8 mouse cellular contexts compared by ENCODE assay signal in genomic region chr7:19148875-19149541, GRCm38 (mm10). TPM values are rescaled to one million over a fixed set of nuclear protein-coding genes. Genes with fewer than 3 reads are reported as not detected.
DNase-seq lines count a peak whose midpoint lies in the region; ATAC-seq and TF ChIP-seq lines count a peak whose summit lies in the region.

Qpctl (minus strand) TSS chr7:19149291.

- peak within 1 kb of the TSS; percentile 88 for H3K4me3 ChIP-seq in bone marrow, adult 2 months (replicated peaks; ENCODE audit: control insufficient read depth, low read depth, low read length)
- peak within 1 kb of the TSS; percentile 66 for H3K4me3 ChIP-seq in embryonic facial prominence, embryonic 15.5 days (replicated peaks)
- peak within 1 kb of the TSS; percentile 64 for H3K4me3 ChIP-seq in limb, embryonic 14.5 days (replicated peaks; ENCODE audit: low read length)
- H3K4me3 ChIP-seq in midbrain, postnatal 0 days (ENCODE audit: low read depth, low read length) = peak within 1 kb of the TSS; percentile 58

- peak within 1 kb of the TSS; percentile 84 for H3K4me2 ChIP-seq in embryonic facial prominence, embryonic 15.5 days (replicated peaks)
- peak within 1 kb of the TSS; percentile 70 for H3K4me2 ChIP-seq in limb, embryonic 14.5 days (replicated peaks; ENCODE audit: low read depth, low read length, severe bottlenecking)
- H3K4me2 ChIP-seq in midbrain, postnatal 0 days (ENCODE audit: low read depth, low read length, poor library complexity, severe bottlenecking) = peak within 1 kb of the TSS; percentile 67

- TF ChIP-seq CTCF in bone marrow, adult 2 months (IDR thresholded peaks at IDR 0.05; ENCODE audit: control insufficient read depth, insufficient read depth, low read length) = no peak
- TF ChIP-seq CTCF in midbrain, postnatal 0 days (IDR thresholded peaks at IDR 0.05) = peak; percentile 6; the same call in 1 of the 2 replicates

- no peaks in the 10 kb centered on the region for H3K4me1 ChIP-seq in bone marrow, adult 2 months (ENCODE audit: control insufficient read depth, insufficient read depth, low read length)
- H3K4me1 ChIP-seq in embryonic facial prominence, embryonic 15.5 days = peaks cover 23% of the 10 kb centered on the region
- peaks cover 13% of the 10 kb centered on the region for H3K4me1 ChIP-seq in limb, embryonic 14.5 days (ENCODE audit: control insufficient read depth, insufficient read depth, low read length)
- H3K4me1 ChIP-seq in midbrain, postnatal 0 days (ENCODE audit: insufficient read depth, low read length) = peaks cover 10% of the 10 kb centered on the region; the same call in 1 of the 2 replicates

- H3K27me3 ChIP-seq in embryonic facial prominence, embryonic 15.5 days = no peaks in the 10 kb centered on the region
- H3K27me3 ChIP-seq in limb, embryonic 14.5 days (ENCODE audit: control insufficient read depth, insufficient read depth, low read length) = no peaks in the 10 kb centered on the region
- no peaks in the 10 kb centered on the region for H3K27me3 ChIP-seq in midbrain, postnatal 0 days (ENCODE audit: insufficient read depth, low read length)

- peak within 1 kb of the TSS; percentile 81 for H3K27ac ChIP-seq in bone marrow, adult 2 months (ENCODE audit: control insufficient read depth, insufficient read depth, low read depth, low read length, poor library complexity)
- H3K27ac ChIP-seq in embryonic facial prominence, embryonic 15.5 days (replicated peaks) = peak within 1 kb of the TSS; percentile 84
- peak within 1 kb of the TSS; percentile 10; the same call in 1 of the 2 replicates for H3K27ac ChIP-seq in limb, embryonic 14.5 days (replicated peaks; ENCODE audit: low read depth, low read length)
- H3K27ac ChIP-seq in midbrain, postnatal 0 days (ENCODE audit: low read depth, low read length) = peak within 1 kb of the TSS; percentile 82

- peak; percentile 98 for ATAC-seq in embryonic facial prominence, embryonic 15.5 days (ENCODE audit: insufficient number of reproducible peaks, low FRiP score, low TSS enrichment, low read depth)
- peak; percentile 99 for ATAC-seq in limb, embryonic 14.5 days (ENCODE audit: low FRiP score, low read depth)
- peak; percentile 96 for ATAC-seq in midbrain, postnatal 0 days (ENCODE audit: low FRiP score)

- H3K9me3 ChIP-seq in embryonic facial prominence, embryonic 15.5 days (replicated peaks) = no peaks in the 10 kb centered on the region
- H3K9me3 ChIP-seq in limb, embryonic 14.5 days (ENCODE audit: control insufficient read depth, low read length) = no peaks in the 10 kb centered on the region
- no peaks in the 10 kb centered on the region for H3K9me3 ChIP-seq in midbrain, postnatal 0 days (ENCODE audit: low read length)

- peak; percentile 100 for DNase-seq in 416B (ENCODE audit: low read depth)
- peak; percentile 99 for DNase-seq in heart, adult 8-10 months (ENCODE audit: low spot score)
- peak; percentile 99 for DNase-seq in kidney, adult 9 months
- DNase-seq in limb, embryonic 14.5 days (ENCODE audit: low spot score) = peak; percentile 99
- peak; percentile 100 for DNase-seq in midbrain, postnatal 0 days (ENCODE audit: low spot score)
- peak; percentile 93 to 94 for DNase-seq in spleen, postnatal 14 days (ENCODE audit: low spot score in 2 of 2)

- TF ChIP-seq POLR2A in bone marrow, adult 2 months (IDR thresholded peaks at IDR 0.05; ENCODE audit: borderline replicate concordance, control insufficient read depth, low read depth, low read length) = peak; percentile 60; the same call in 1 of the 2 replicates
- peak; percentile 53; the same call in 1 of the 2 replicates for TF ChIP-seq POLR2A in limb, embryonic 14.5 days (IDR thresholded peaks at IDR 0.05; ENCODE audit: borderline replicate concordance, extremely low read depth, insufficient read depth, insufficient read length)

- under 1% methylated on average over 43 of the region's 43 CpGs for WGBS in bone marrow, adult 2 months
- under 1% methylated on average over 43 of the region's 43 CpGs for WGBS in embryonic facial prominence, embryonic 15.5 days
- WGBS in limb, embryonic 14.5 days = under 1% methylated on average over 43 of the region's 43 CpGs
- WGBS in midbrain, postnatal 0 days = under 1% methylated on average over 43 of the region's 43 CpGs

- H3K36me3 ChIP-seq in embryonic facial prominence, embryonic 15.5 days = peaks cover 28% of the 10 kb centered on the region
- peaks cover 33% of the 10 kb centered on the region for H3K36me3 ChIP-seq in limb, embryonic 14.5 days (ENCODE audit: control insufficient read depth, insufficient read depth, low read length)
- peaks cover 30% of the 10 kb centered on the region for H3K36me3 ChIP-seq in midbrain, postnatal 0 days (ENCODE audit: insufficient read depth, low read length)

- H3K9ac ChIP-seq in embryonic facial prominence, embryonic 15.5 days = peak within 1 kb of the TSS; percentile 75
- peak within 1 kb of the TSS; percentile 62 for H3K9ac ChIP-seq in limb, embryonic 14.5 days (ENCODE audit: low read depth, low read length, severe bottlenecking)
- H3K9ac ChIP-seq in midbrain, postnatal 0 days (replicated peaks; ENCODE audit: low read length, poor library complexity, severe bottlenecking) = peak within 1 kb of the TSS; percentile 67

RNA-seq across cellular contexts. Expression of gene Qpctl, which starts in this region (rescaled TPM):
- polyA plus RNA-seq in bone marrow, adult 2 months (2011; ENCODE audit: insufficient read depth, insufficient read length, low replicate concordance, missing spikeins) = 3.6 and 6.8 TPM in 2 replicates
- 13.9 and 15.1 TPM in 2 replicates for polyA plus RNA-seq in embryonic facial prominence, embryonic 15.5 days (2015; fragmentation: Nextera tagmentation; extraction: Ambion mirVana)
- 1 to 10 TPM; 4.1 to 4.7 (median 4.5) TPM for total RNA-seq in heart, adult 8-10 months (2022)
- 13.2 and 15.6 TPM in 2 replicates for polyA plus RNA-seq in limb, embryonic 14.5 days (2012; rRNA removed)
- polyA plus RNA-seq in limb, embryonic 14.5 days (2014; fragmentation: Nextera tagmentation; extraction: Ambion mirVana) = 11.1 and 12.1 TPM in 2 replicates
- 17.3 and 17.8 TPM in 2 replicates for total RNA-seq in midbrain, postnatal 0 days (2014; rRNA removed)
- 30.2 and 32.5 TPM in 2 replicates for polyA plus RNA-seq in midbrain, postnatal 0 days (2015; fragmentation: Nextera tagmentation; extraction: Ambion mirVana)

Comparison
In these comparisons a context has a peak if more than half of its experiments do, and no peak if none do; other contexts are left out.
1. Peak in every context shown above with its lines: DNase-seq, ATAC-seq, H3K4me3 ChIP-seq and H3K27ac ChIP-seq.
2. H3K27ac ChIP-seq: peak in every context shown above with its lines; median percentile 84 in embryonic facial prominence, embryonic 15.5 days; 82 in midbrain, postnatal 0 days; 81 in bone marrow, adult 2 months; 10 in limb, embryonic 14.5 days.